Mouse (Mus musculus): ENCODE data around the gene Aig1.

DNA sequence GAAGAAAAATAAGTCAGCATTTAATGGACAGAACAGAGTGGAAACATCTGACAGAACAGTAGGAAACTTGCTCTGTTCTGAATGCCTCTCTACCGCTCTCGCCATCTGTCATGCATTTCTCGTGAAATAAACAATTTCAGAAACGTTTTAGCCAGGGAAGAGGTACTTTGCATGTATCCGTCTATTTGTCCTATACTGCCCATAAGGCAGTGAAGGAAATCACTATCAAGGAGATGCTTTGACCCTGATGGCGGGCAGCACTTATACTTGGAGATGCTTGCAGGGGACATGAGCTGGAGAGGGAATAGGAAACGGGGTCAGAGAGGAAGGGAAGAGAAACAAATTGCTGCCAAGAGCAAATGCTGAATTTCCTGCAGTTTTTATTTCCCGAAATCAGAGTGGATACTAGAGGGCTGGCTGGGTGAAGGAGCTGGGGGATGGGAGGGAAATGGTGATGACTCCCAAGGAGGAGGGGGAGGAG lies 37.5 kb upstream of the Aig1 start:
- TF ChIP-seq CTCF (IDR thresholded peaks at IDR 0.05; ENCODE audit: control insufficient read depth, insufficient read depth, insufficient read length), result no peak
- TF ChIP-seq MAX (IDR thresholded peaks at IDR 0.05), result no peak
- no peak for TF ChIP-seq USF1 (IDR thresholded peaks at IDR 0.05; ENCODE audit: low read depth)
- no peak for TF ChIP-seq MYOD1 (IDR thresholded peaks at IDR 0.05; ENCODE audit: control insufficient read depth, insufficient read length, low read depth)
